Mouse (Mus musculus): ENCODE data around the gene Igf2bp3. TPM values are rescaled to one million over a fixed set of nuclear protein-coding genes. Genes with fewer than 3 reads are reported as not detected.
A peak's percentile ranks its signal among the peaks of the same experiment; 100 is the strongest.
"Not testable (repeated sequence)": the region's sequence is repeated elsewhere in the genome, so short reads cannot be mapped to it uniquely, and the experiment has no call there.

Gene Igf2bp3
- polyA plus RNA-seq (2016; fragmentation: Nextera tagmentation; extraction: Ambion mirVana) = 98.9 and 107 TPM in 2 replicates

DNA sequence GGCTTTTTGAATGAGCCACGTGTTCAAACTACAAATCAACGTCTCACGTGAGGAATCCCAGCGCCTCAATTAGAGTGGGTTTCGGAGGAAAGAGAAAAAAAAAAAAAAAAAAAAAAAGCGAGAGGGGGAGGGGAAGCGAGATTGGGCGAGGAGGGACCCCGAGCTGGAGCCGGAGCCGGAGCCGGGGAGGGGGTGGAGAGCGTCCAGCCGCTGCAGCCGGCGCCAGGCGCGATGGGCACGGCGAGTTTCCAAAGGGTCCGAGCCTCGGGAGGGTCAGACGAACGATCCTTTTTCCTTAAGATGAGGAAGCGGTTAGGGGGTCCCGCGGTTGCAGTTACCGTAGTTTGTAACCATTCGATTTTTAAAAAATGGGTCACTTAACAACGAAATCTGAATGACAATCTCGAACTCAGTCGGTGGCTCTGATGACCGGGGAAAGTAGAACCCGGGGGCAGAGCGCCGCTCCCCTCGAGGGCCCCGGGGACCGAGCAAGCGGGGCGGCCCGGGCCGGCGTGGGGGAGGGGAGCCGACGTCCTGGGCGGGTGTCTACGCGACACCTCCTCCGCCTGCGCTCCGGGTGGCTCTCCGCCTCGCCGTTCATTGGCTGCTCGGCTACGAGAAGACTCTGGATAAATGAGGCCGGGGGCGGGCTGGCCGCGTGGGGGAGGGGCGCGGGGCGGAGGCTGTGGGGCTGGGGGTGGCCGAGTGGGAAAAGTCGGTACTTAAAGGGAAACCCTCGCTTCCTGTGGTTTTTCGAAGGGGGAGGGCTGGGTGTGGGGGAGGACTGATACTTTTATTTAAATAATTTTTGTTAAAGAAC, at the start of gene Igf2bp3:
Gene Igf2bp3, minus strand, starts transcription at position 30 of the 820 bp plus-strand sequence.
- Histone ChIP-seq H3K9me3 (no peaks in the 10 kb centered on the region), H3K36me3 (replicated peaks) (no peaks in the 10 kb centered on the region), H3K27me3 (no peaks in the 10 kb centered on the region), H3K27ac (peak within 1 kb of the TSS; percentile 99), H3K4me2 (peak within 1 kb of the TSS; percentile 93), H3K4me3 (replicated peaks) (peak within 1 kb of the TSS; percentile 88), H3K4me1 (peaks cover 32% of the 10 kb centered on the region), H3K9ac (peak within 1 kb of the TSS; percentile 96)
- WGBS = under 1% methylated on average over 66 of the region's 68 CpGs
- peak; percentile 85 for ATAC-seq (ENCODE audit: low FRiP score)

DNA sequence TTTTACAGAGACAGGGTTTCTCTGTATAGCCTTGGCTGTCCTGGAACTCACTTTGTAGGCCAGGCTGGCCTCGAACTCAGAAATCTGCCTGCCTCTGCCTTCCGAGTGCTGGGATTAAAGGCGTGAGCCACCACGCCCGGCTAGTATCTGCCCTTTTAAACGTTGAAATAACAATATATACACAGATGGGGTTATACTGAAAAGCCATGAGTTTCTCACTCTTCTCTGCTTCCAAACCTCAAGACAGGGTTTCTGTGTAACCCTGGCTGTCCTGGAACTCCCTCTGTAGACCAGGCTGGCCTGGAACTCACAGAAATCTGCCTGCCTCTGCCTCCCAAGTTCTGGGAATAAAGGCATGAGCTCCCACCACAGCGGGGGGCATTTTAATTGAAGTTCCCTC, 49.7 kb upstream of the Igf2bp3 start:
- Histone ChIP-seq H3K4me1 (peaks cover 24% of the 10 kb centered on the region), H3K4me2 (0 out of 2 replicates have a peak overlapping the region, but pooled peaks have one; percentile 65), H3K9ac (0 out of 2 replicates have a peak overlapping the region, but pooled peaks have one; percentile 100), H3K27ac (peak overlapping the region; percentile 96; the same call in 1 of the 2 replicates)
- not testable (repeated sequence) for ATAC-seq (ENCODE audit: low FRiP score); H3K27me3 ChIP-seq; H3K9me3 ChIP-seq; H3K4me3 ChIP-seq (replicated peaks); H3K36me3 ChIP-seq (replicated peaks)
- 84% methylated on average over 7 of the region's 7 CpGs for WGBS

DNA sequence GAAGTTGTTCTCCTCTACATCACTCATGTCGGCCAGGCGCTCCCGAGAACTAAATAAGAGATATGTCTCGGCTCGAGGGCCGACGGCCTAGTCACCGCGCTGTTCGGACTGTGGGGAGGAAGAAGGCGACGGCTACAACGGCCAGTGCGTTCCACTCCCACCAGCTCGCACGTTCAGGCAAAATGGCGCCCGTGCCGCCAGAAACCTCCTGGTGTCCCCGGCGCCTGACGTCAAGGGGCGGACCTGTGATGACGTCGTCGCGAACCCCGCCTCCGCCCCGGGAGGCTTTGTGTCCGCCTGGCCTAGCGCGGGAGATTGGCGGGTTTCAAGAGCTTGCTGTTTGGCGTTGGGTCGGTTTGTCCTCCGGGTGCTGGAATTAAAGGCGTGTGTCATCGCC, 49.1 kb upstream of the Igf2bp3 start, which contains the start of gene Tra2a:
Gene Tra2a, minus strand, starts transcription at position 187 of the 397 bp plus-strand sequence.
- ATAC-seq (ENCODE audit: low FRiP score) = peak; percentile 97
- 0% methylated on average over 39 of the region's 39 CpGs for WGBS

DNA sequence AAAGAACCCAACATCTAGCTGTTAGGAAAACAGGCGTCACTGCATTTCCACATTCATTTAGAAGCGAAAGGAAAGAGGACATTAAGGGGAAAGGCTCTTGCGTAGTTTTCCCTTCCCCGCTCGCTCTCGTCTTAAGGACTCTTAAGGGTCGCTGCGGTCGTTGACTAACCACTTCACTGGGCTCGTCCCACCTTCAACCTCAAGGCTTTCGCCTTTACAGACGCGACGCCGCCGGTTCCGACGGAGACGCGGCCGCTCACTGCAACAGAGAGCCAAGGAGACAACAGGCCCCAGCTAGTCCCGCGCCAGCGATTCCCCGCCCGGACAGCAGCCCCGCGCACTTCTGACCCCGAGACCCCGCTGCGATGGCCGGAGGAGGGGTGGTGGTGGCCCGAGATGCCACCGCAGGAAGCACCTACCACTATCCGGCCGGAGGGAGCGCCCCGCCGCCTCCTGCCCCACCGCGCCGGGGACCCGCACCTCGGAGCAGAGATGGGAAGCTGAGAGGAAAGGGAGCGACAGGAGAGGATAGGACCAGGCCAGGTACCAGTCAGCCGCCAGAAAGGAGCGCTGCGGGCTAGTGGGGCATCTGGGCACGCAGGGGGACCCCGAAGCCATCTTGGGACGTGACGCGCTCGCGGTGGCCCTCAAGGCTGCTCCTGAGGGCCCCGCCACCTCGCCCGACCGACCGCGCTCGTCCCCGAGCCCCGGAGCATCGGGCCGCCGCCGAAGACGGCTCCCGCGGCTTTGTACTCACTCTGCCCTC, 48.5 kb upstream of the Igf2bp3 start:
- Histone ChIP-seq H3K4me2 (peak overlapping the region; percentile 65), H3K4me3 (replicated peaks) (peak overlapping the region; percentile 99), H3K27ac (peak overlapping the region; percentile 96), H3K9me3 (no peaks in the 10 kb centered on the region), H3K36me3 (replicated peaks) (no peaks in the 10 kb centered on the region), H3K4me1 (peaks cover 27% of the 10 kb centered on the region), H3K27me3 (no peaks in the 10 kb centered on the region), H3K9ac (peak overlapping the region; percentile 100)
- peak; percentile 75 for ATAC-seq (ENCODE audit: low FRiP score)
- under 1% methylated on average over 67 of the region's 71 CpGs for WGBS

More for the DNA sequence above, 49.1 kb upstream of the Igf2bp3 start, which contains the start of gene Tra2a:
- H3K4me1 ChIP-seq = peaks cover 25% of the 10 kb centered on the region
- peak within 1 kb of the TSS; percentile 65 for H3K4me2 ChIP-seq
- H3K27ac ChIP-seq = peak within 1 kb of the TSS; percentile 96
- H3K36me3 ChIP-seq (replicated peaks) = no peaks in the 10 kb centered on the region
- H3K27me3 ChIP-seq = no peaks in the 10 kb centered on the region
- H3K9ac ChIP-seq = peak within 1 kb of the TSS; percentile 100
- peak within 1 kb of the TSS; percentile 99 for H3K4me3 ChIP-seq (replicated peaks)
- no peaks in the 10 kb centered on the region for H3K9me3 ChIP-seq

DNA sequence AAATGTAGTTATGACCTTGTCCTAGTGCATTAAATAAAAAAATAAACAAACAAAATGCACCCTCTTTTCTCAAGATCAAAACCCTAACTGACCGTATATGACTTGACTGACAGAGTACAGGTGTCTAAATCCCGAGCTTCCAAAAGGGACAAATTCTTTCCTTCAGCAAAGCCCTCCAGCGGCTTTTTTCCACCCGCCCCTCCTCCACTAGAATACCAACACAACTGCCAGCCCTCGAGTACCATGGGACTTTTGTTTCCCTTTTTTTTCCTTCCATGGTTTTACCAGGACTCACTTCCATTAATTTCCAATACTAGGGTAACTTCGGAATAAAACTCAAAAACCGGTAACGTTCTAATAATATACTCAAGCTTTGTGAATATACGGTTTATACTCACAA, 47.7 kb upstream of the Igf2bp3 start:
- under 1% methylated on average over 9 of the region's 9 CpGs for WGBS
- Histone ChIP-seq H3K27ac (no peak overlapping the region), H3K4me1 (peaks cover 31% of the 10 kb centered on the region), H3K9ac (peak overlapping the region; percentile 100), H3K4me3 (replicated peaks) (peak overlapping the region; percentile 99), H3K27me3 (no peaks in the 10 kb centered on the region), H3K9me3 (no peaks in the 10 kb centered on the region), H3K4me2 (peak overlapping the region; percentile 65), H3K36me3 (replicated peaks) (no peaks in the 10 kb centered on the region)
- ATAC-seq (ENCODE audit: low FRiP score) = no peak

DNA sequence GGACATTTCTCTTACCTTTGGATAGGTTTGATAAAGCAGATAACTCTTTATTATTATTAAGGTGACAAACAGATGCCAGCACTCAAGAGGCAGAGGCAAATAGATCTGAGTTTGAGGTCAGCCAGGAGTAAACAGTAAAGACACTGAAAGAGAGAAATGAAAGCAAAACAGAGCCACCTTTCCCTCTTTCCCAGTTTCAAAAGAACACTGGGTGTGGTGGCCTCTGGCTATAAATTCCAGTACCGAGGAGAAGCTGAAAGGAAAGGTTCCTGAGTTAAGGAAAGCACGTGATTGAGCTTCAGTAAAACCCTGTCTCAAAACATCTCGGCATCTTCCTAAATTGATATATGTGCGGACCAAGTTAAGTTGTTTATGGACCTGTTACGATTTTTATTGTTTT, 45.0 kb upstream of the Igf2bp3 start:
- H3K27me3 ChIP-seq = no peaks in the 10 kb centered on the region
- H3K9ac ChIP-seq = no peak overlapping the region
- no peak overlapping the region for H3K4me3 ChIP-seq (replicated peaks)
- H3K4me2 ChIP-seq = no peak overlapping the region
- ATAC-seq (ENCODE audit: low FRiP score) = no peak
- no peaks in the 10 kb centered on the region for H3K9me3 ChIP-seq
- no peak overlapping the region for H3K27ac ChIP-seq
- H3K36me3 ChIP-seq (replicated peaks) = no peaks in the 10 kb centered on the region
- WGBS = 64% methylated on average over 5 of the region's 5 CpGs
- H3K4me1 ChIP-seq = peaks cover 31% of the 10 kb centered on the region

DNA sequence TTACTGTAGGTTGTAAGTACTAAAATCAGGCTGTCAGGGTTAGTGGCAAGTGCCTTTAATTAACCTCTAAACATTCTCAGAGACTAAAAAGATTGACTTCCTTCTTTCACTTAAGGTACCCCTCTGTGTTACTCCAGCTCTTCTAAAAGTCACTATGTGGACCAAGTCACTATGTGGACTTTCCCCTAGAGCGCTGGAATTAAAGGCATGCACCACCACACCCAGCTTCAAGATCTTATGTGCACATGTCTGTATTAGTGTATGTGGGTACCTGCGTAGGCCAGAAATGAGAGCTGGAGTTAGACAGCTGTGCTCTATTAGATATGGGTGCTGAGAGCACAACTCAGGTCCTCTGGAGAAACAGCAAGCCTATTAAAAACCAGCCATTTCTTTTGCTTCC, 43.1 kb upstream of the Igf2bp3 start:
- no peaks in the 10 kb centered on the region for H3K27me3 ChIP-seq
- no peak overlapping the region for H3K4me2 ChIP-seq
- WGBS = 95% methylated on average over 2 of the region's 2 CpGs
- no peak overlapping the region for H3K9ac ChIP-seq
- H3K4me3 ChIP-seq (replicated peaks) = no peak overlapping the region
- H3K4me1 ChIP-seq = peaks cover 31% of the 10 kb centered on the region
- H3K9me3 ChIP-seq = no peaks in the 10 kb centered on the region
- ATAC-seq (ENCODE audit: low FRiP score) = no peak
- H3K27ac ChIP-seq = no peak overlapping the region
- no peaks in the 10 kb centered on the region for H3K36me3 ChIP-seq (replicated peaks)

DNA sequence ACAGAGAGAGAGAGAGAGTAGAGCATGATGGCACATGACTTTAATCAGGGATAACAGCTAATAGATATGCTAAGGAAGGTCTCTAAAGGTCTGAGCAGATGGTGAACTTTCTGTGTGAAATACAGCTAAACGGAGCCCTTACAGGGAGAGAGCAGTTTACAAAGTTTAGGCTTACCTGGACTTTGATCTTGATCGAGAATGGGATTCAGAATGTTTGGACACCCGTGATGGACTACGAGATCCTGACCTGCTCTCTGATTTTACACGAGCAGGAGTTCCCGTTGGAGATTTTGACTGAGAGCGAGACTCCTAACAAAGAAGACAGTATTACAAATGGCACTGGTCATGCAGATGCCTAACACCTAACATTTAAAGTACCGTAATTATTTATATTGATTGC, 37.5 kb upstream of the Igf2bp3 start:
- no peak overlapping the region for H3K4me2 ChIP-seq
- H3K27ac ChIP-seq = no peak overlapping the region
- H3K36me3 ChIP-seq (replicated peaks) = peaks cover 39% of the 10 kb centered on the region
- no peaks in the 10 kb centered on the region for H3K27me3 ChIP-seq
- whole genome bisulfite sequencing = 96% methylated on average over 8 of the region's 8 CpGs
- H3K9ac ChIP-seq = no peak overlapping the region
- H3K4me1 ChIP-seq = no peaks in the 10 kb centered on the region
- no peak overlapping the region for H3K4me3 ChIP-seq (replicated peaks)
- no peaks in the 10 kb centered on the region for H3K9me3 ChIP-seq
- ATAC-seq (ENCODE audit: low FRiP score) = no peak

DNA sequence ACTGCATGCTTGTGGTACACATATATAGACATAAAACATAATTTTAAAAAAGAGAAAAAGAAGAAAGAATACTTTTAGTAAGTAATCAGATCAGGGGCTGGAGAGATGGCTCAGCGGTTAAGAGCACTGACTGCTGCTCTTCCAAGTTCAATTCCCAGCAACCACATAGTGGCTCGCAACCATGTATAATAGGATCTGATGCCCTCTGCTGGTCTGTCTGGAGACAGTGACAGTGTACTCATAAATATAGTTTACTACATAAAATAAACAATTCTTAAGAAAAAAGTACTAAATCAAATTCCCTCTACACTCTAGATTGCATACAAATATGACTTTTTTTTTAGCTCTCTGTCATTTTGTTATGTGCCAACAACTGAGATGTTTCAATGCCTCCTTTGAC, 36.4 kb upstream of the Igf2bp3 start:
- H3K4me2 ChIP-seq = no peak overlapping the region
- no peak for ATAC-seq (ENCODE audit: low FRiP score)

DNA sequence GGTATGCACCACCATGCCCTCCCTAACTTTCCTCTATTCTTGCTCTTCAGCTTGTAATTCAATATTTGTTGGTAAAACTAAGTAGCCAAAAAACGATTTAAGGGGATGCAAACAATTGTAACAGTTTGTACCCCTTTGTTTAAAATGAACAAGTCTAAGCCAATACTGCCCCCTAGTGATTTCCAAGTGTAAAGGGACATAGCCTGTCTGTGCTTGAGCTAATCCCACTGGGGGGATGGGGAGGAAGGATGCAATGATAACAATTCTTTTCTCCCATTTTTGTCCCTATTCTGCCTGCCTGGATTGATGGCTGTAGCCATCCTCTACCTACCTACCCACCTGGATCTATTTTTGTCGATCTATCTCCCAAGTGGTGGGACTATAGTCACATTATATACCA, 32.5 kb upstream of the Igf2bp3 start:
- WGBS = 51% methylated on average over 2 of the region's 2 CpGs
- no peak overlapping the region for H3K4me3 ChIP-seq (replicated peaks)
- H3K4me2 ChIP-seq = no peak overlapping the region
- no peak overlapping the region for H3K9ac ChIP-seq
- H3K36me3 ChIP-seq (replicated peaks) = peaks cover 78% of the 10 kb centered on the region
- no peak; the same call in 1 of the 2 replicates for ATAC-seq (ENCODE audit: low FRiP score)
- H3K9me3 ChIP-seq = no peaks in the 10 kb centered on the region
- H3K27me3 ChIP-seq = no peaks in the 10 kb centered on the region
- no peaks in the 10 kb centered on the region for H3K4me1 ChIP-seq
- H3K27ac ChIP-seq = no peak overlapping the region

More for the DNA sequence above, 36.4 kb upstream of the Igf2bp3 start:
- H3K4me3 ChIP-seq (replicated peaks) = no peak overlapping the region
- H3K27ac ChIP-seq = no peak overlapping the region
- 89% methylated on average over 2 of the region's 2 CpGs for WGBS
- H3K4me1 ChIP-seq = no peaks in the 10 kb centered on the region
- H3K27me3 ChIP-seq = no peaks in the 10 kb centered on the region
- H3K9me3 ChIP-seq = no peaks in the 10 kb centered on the region
- peaks cover 44% of the 10 kb centered on the region for H3K36me3 ChIP-seq (replicated peaks)
- no peak overlapping the region for H3K9ac ChIP-seq

DNA sequence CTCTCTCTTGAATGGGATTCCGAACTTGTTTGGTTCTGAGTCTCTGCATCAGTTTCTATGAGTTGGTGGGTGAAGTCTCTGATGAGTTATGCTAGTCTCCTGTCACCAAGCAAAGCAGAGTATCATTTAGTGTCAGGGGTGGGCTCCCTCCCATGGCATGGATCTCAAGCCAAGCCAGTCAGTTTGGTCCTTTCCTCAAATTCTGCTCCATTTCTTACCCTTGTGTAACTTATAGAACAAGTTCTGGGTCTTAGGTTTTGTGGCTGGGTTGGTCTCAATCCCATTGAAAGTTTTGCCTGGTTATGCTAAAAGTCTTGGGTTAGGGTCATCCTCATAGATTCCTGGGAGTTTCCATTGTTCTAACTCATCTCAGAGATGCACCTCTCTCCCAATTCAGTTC, 27.6 kb upstream of the Igf2bp3 start:
- no peak for ATAC-seq (ENCODE audit: low FRiP score)
- Histone ChIP-seq H3K4me3 (replicated peaks) (no peak overlapping the region), H3K9ac (no peak overlapping the region), H3K9me3 (no peaks in the 10 kb centered on the region), H3K27ac (no peak overlapping the region), H3K27me3 (no peaks in the 10 kb centered on the region), H3K4me1 (no peaks in the 10 kb centered on the region; the same call in 1 of the 2 replicates), H3K4me2 (no peak overlapping the region), H3K36me3 (replicated peaks) (peaks cover 52% of the 10 kb centered on the region)
- 100% methylated on average over 1 of the region's 1 CpGs for WGBS

DNA sequence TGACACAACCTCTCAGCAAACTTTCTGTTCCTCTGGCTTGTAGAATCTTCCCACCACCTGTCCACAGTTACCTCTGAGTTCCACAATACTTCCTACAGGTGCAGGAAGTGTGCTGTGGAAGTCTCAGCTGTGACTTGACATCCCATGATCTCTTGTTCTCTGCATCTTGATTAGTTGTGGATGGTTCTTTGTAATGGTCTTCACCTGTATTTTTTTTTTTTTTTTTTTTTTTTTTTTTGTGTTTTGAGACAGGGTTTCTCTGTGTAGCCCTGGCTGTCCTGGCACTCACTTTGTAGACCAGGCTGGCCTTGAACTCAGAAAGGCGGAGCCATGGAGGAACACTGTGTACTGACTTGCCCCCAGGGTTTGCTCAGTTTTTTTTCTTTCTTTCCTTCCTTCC, 26.8 kb upstream of the Igf2bp3 start:
- WGBS = 95% methylated on average over 1 of the region's 1 CpGs

More for the DNA sequence above, 26.8 kb upstream of the Igf2bp3 start:
- Histone ChIP-seq H3K9ac (no peak overlapping the region), H3K4me3 (replicated peaks) (no peak overlapping the region), H3K9me3 (no peaks in the 10 kb centered on the region), H3K27me3 (no peaks in the 10 kb centered on the region), H3K4me2 (no peak overlapping the region), H3K4me1 (no peaks in the 10 kb centered on the region; the same call in 1 of the 2 replicates), H3K27ac (no peak overlapping the region), H3K36me3 (replicated peaks) (peaks cover 50% of the 10 kb centered on the region)
- ATAC-seq (ENCODE audit: low FRiP score) = no peak

Data from forebrain, embryonic 12.5 days (tissue).